Mouse (Mus musculus) liver, embryonic 14.5 days (tissue): ENCODE measurements around the gene BC067074.

Source experiments
- CTCF ChIP-seq: IDR thresholded peaks from 2 replicates; pipeline ENCODE4 v1.5.1; 2016; ENCODE audit warnings: antibody characterized with exemption, low read depth, control low read depth
- EP300 ChIP-seq: IDR thresholded peaks from 2 replicates; pipeline ENCODE4 v1.6.1; 2016; ENCODE audit warnings: antibody characterized with exemption, low read depth

GRCm38 (mm10) chr13:113401373-113402010 is 108.5 kb downstream of the BC067074 start:
- no peak for TF ChIP-seq CTCF
- TF ChIP-seq EP300: no peak
